Comparison of ENCODE assay signal across 9 mouse cellular contexts in the genomic region with DNA sequence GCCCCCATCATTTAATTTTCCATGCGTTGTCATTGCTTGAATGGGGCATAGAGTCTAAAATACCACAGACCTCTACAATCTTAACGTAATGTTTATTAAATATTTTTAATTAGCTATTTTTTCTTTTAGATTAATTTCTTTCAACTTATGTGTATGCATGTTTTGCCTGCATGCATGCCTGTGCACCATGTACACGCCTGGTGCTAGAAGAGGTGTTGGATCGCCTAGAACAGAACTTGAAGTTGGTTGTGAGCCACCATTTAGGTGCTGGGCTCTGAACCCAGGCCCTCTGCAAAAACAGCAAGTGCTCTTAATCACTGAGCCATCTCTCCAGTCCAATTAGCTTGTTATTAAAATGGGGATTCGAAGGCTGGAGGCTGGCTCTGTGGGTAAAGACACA. TPM values are rescaled to one million over a fixed set of nuclear protein-coding genes. Genes with fewer than 3 reads are reported as not detected.
DNase-seq lines count a peak whose midpoint lies in the region; ATAC-seq and TF ChIP-seq lines count a peak whose summit lies in the region.
"Had no signal": no experiment of that assay in that cellular context is flagged by ENCODE, and none has a peak within 500 bp of the region (broad histone marks: within the 10 kb centered on the region; RNA-seq: fewer than 3 reads in every experiment).

No protein-coding gene starts in this region.

- intact Hi-C loops in left cerebral cortex, adult 2 months (cut with DNase I) = loop anchor here (1.0 to 2.0 kb wide), 2 partner anchors 231 to 235 kb away; no protein-coding TSS in a partner anchor
- intact Hi-C loops in left cerebral cortex, postnatal 36 days (cut with DNase I) = loop anchor here (5.0 kb wide), 1 partner anchor 231 kb away; no protein-coding TSS in a partner anchor

- H3K4me3 ChIP-seq in left cerebral cortex, adult 2 months = peak overlapping the region; percentile 64
- H3K4me3 ChIP-seq in forebrain, embryonic 11.5 days (ENCODE audit: low read depth, low read length) = peak overlapping the region; percentile 46
- peak overlapping the region; percentile 51 for H3K4me3 ChIP-seq in limb, embryonic 14.5 days (replicated peaks; ENCODE audit: low read length)
- peak overlapping the region; percentile 94 for H3K4me3 ChIP-seq in olfactory bulb, adult 2 months (ENCODE audit: insufficient read depth, low read depth, low read length)

- no peaks in the 10 kb centered on the region for H3K36me3 ChIP-seq in forebrain, embryonic 11.5 days (ENCODE audit: control insufficient read depth, insufficient read depth, low read length)
- H3K36me3 ChIP-seq in limb, embryonic 14.5 days (ENCODE audit: control insufficient read depth, insufficient read depth, low read length) = no peaks in the 10 kb centered on the region

- WGBS in forebrain, embryonic 11.5 days = 57% methylated on average over 5 of the region's 5 CpGs
- 52% methylated on average over 5 of the region's 5 CpGs for WGBS in limb, embryonic 14.5 days
- 57% methylated on average over 5 of the region's 5 CpGs for WGBS in olfactory bulb, adult 2 months

- H3K27ac ChIP-seq in left cerebral cortex, adult 2 months = no peak overlapping the region
- H3K27ac ChIP-seq in forebrain, embryonic 11.5 days (ENCODE audit: low read depth, low read length) = no peak overlapping the region
- no peak overlapping the region for H3K27ac ChIP-seq in limb, embryonic 14.5 days (replicated peaks; ENCODE audit: low read depth, low read length)
- no peak overlapping the region for H3K27ac ChIP-seq in olfactory bulb, adult 2 months (ENCODE audit: insufficient read depth, low read depth, low read length)

- no peaks in the 10 kb centered on the region for H3K4me1 ChIP-seq in forebrain, embryonic 11.5 days (replicated peaks; ENCODE audit: control insufficient read depth, insufficient read depth, low read length)
- H3K4me1 ChIP-seq in limb, embryonic 14.5 days (ENCODE audit: control insufficient read depth, insufficient read depth, low read length) = no peaks in the 10 kb centered on the region
- H3K4me1 ChIP-seq in olfactory bulb, adult 2 months (ENCODE audit: control insufficient read depth, insufficient read depth, low read length) = peaks cover 4% of the 10 kb centered on the region; the same call in 1 of the 2 replicates

- H3K4me2 ChIP-seq in forebrain, embryonic 11.5 days (ENCODE audit: low read depth, low read length, severe bottlenecking) = peak overlapping the region; percentile 78
- H3K4me2 ChIP-seq in limb, embryonic 14.5 days (replicated peaks; ENCODE audit: low read depth, low read length, severe bottlenecking) = peak overlapping the region; percentile 65

- H3K27me3 ChIP-seq in forebrain, embryonic 11.5 days (ENCODE audit: control insufficient read depth, insufficient read depth, low read length) = no peaks in the 10 kb centered on the region
- no peaks in the 10 kb centered on the region for H3K27me3 ChIP-seq in limb, embryonic 14.5 days (ENCODE audit: control insufficient read depth, insufficient read depth, low read length)

- peak overlapping the region; percentile 58; the same call in 1 of the 2 replicates for H3K9ac ChIP-seq in forebrain, embryonic 11.5 days (ENCODE audit: low read length)
- no peak overlapping the region for H3K9ac ChIP-seq in limb, embryonic 14.5 days (ENCODE audit: low read depth, low read length, severe bottlenecking)

- ATAC-seq in forebrain, embryonic 11.5 days (replicated peaks; ENCODE audit: low FRiP score) = no peak
- no peak for ATAC-seq in limb, embryonic 14.5 days (ENCODE audit: low FRiP score, low read depth)

- no peak for DNase-seq in left cerebral cortex, adult 2 months (ENCODE audit: extremely low spot score in 1 of 2, low spot score in 2 of 2)
- DNase-seq in left cerebral cortex, postnatal 36 days (ENCODE audit: low spot score in 2 of 2) = no peak
- no peak for DNase-seq in forebrain, embryonic 11.5 days (ENCODE audit: low spot score)
- no peak for DNase-seq in limb, embryonic 14.5 days (ENCODE audit: low spot score)
- DNase-seq in adrenal gland, postnatal 25 days = no peak
- DNase-seq in kidney, postnatal 14 days = no peak
- no peak for DNase-seq in spleen, adult 12 weeks (ENCODE audit: low spot score)
- DNase-seq: cerebellum, adult 11 months had no signal

- no peaks in the 10 kb centered on the region for H3K9me3 ChIP-seq in forebrain, embryonic 11.5 days (ENCODE audit: control insufficient read depth, low read length)
- H3K9me3 ChIP-seq in limb, embryonic 14.5 days (ENCODE audit: control insufficient read depth, low read length) = no peaks in the 10 kb centered on the region

- TF ChIP-seq POLR2A in limb, embryonic 14.5 days (IDR thresholded peaks at IDR 0.05; ENCODE audit: borderline replicate concordance, extremely low read depth, insufficient read depth, insufficient read length) = no peak
- no peak for TF ChIP-seq POLR2A in olfactory bulb, adult 2 months (IDR thresholded peaks at IDR 0.05; ENCODE audit: insufficient read depth, low read depth, low read length)

- TF ChIP-seq CTCF in left cerebral cortex, adult 2 months (IDR thresholded peaks at IDR 0.05) = no peak
- no peak for TF ChIP-seq CTCF in olfactory bulb, adult 2 months (IDR thresholded peaks at IDR 0.05; ENCODE audit: insufficient read depth, low read depth, low read length)

RNA-seq across cellular contexts. Expression of a gene that starts 34.9 kb away (rescaled TPM):
- 1 to 10 TPM; 5.7 to 6.9 TPM for total RNA-seq in left cerebral cortex, adult 2 months (2021)
- total RNA-seq in left cerebral cortex, postnatal 36 days (2021) = 1 to 10 TPM; 6.0 to 6.4 TPM
- polyA plus RNA-seq in forebrain, embryonic 11.5 days (2014; fragmentation: Nextera tagmentation; extraction: Ambion mirVana) = 66.7 and 67.8 TPM in 2 replicates
- polyA plus RNA-seq in limb, embryonic 14.5 days (2012; rRNA removed) = 3.6 and 3.9 TPM in 2 replicates
- polyA plus RNA-seq in limb, embryonic 14.5 days (2014; fragmentation: Nextera tagmentation; extraction: Ambion mirVana) = 3.1 and 4.6 TPM in 2 replicates
- polyA plus RNA-seq in olfactory bulb, adult 2 months (2012; ENCODE audit: insufficient read depth, insufficient read length, low replicate concordance, missing spikeins) = not detected in 2 replicates
- 0.33 and 0.48 TPM in 2 replicates for total RNA-seq in adrenal gland, postnatal 25 days (2021)

RNA-seq across cellular contexts. Expression of a gene that starts 53.6 kb away (rescaled TPM):
- 10 to 100 TPM; 21.1 to 25.3 TPM for total RNA-seq in left cerebral cortex, adult 2 months (2021)
- total RNA-seq in left cerebral cortex, postnatal 36 days (2021) = 10 to 100 TPM; 19.4 to 21.5 TPM
- 118 and 133 TPM in 2 replicates for polyA plus RNA-seq in forebrain, embryonic 11.5 days (2014; fragmentation: Nextera tagmentation; extraction: Ambion mirVana)
- 4.3 and 6.3 TPM in 2 replicates for polyA plus RNA-seq in limb, embryonic 14.5 days (2012; rRNA removed)
- polyA plus RNA-seq in limb, embryonic 14.5 days (2014; fragmentation: Nextera tagmentation; extraction: Ambion mirVana) = 4.1 and 4.3 TPM in 2 replicates
- polyA plus RNA-seq in olfactory bulb, adult 2 months (2012; ENCODE audit: insufficient read depth, insufficient read length, low replicate concordance, missing spikeins) = 355 TPM in 1 of 2 replicates, not detected in the other
- total RNA-seq in adrenal gland, postnatal 25 days (2021) = 0.52 TPM in 1 of 2 replicates, not detected in the other

Comparison
In these comparisons a context has a peak if more than half of its experiments do, and no peak if none do; other contexts are left out.
1. RNA of a gene that starts 53.6 kb away (total RNA-seq): 21.1 to 25.3 TPM in left cerebral cortex, adult 2 months and 19.4 to 21.5 TPM in left cerebral cortex, postnatal 36 days; 0.52 TPM in adrenal gland, postnatal 25 days; every median in the first group is over 10 times any median in the second.
2. Peak in every context shown above with its lines, with median percentiles within 50 percentile points of each other: H3K4me3 ChIP-seq.